Mouse (Mus musculus): ENCODE results near the gene Kank1.

- TF ChIP-seq CTCF (IDR thresholded peaks at IDR 0.05; ENCODE audit: borderline replicate concordance, insufficient read depth, low read length) (no peak), POLR2A (IDR thresholded peaks at IDR 0.05; ENCODE audit: low read depth, low read length) (no peak)
Observed at GRCm38 (mm10) chr19:25446683-25447082, 209.9 kb downstream of the Kank1 start.

All from embryonic fibroblast, embryonic 13.5 days (primary cell).